Mouse (Mus musculus) heart, embryonic 14.5 days (tissue): Measurements from ENCODE around the gene Fam170b. TPM values are rescaled to one million over a fixed set of nuclear protein-coding genes. Genes with fewer than 3 reads are reported as not detected.

Experiments
- ATAC-seq: fragments of 200-750 bp; cut with Nextera tagmentation; 2 replicates; pipeline ENCODE4 v1.8.0; 2017; ENCODE audit warnings: low read depth, moderate TSS enrichment; ENCODE audit not compliant: insufficient number of reproducible peaks, insufficient read depth, low FRiP score
- H3K27ac ChIP-seq, 2 experiments: fragments of 200-500 bp in 1 of 2; fragments of 300-500 bp in 1 of 2; sonication (generic) in 1 of 2; replicated peaks in 1 of 2; 2 replicates each; pipeline ENCODE4 v1.5.1; 2012 to 2014; ENCODE audit warnings: low read depth in 2 of 2, low read length in 2 of 2, control low read depth in 1 of 2, mild to moderate bottlenecking in 1 of 2, mixed read lengths in 1 of 2; ENCODE audit not compliant: control insufficient read depth in 1 of 2, insufficient read depth in 1 of 2
- H3K27me3 ChIP-seq: fragments of 300-500 bp; sonication (generic); 2 replicates; pipeline ENCODE4 v1.6.1; 2014; ENCODE audit warnings: mild to moderate bottlenecking, low read length, control low read depth; ENCODE audit not compliant: control insufficient read depth, insufficient read depth
- H3K36me3 ChIP-seq: fragments of 300-500 bp; sonication (generic); 2 replicates; pipeline ENCODE4 v1.6.1; 2014; ENCODE audit warnings: mild to moderate bottlenecking, control low read depth, low read length, mixed read lengths; ENCODE audit not compliant: control insufficient read depth, insufficient read depth
- H3K4me1 ChIP-seq, 2 experiments: fragments of 200-500 bp in 1 of 2; fragments of 300-500 bp in 1 of 2; sonication (generic) in 1 of 2; 2 replicates each; pipeline ENCODE4 v1.6.1; 2012 to 2014; ENCODE audit warnings: low read length in 2 of 2, control low read depth in 1 of 2, mixed read lengths in 1 of 2; ENCODE audit not compliant: control insufficient read depth in 2 of 2, insufficient read depth in 2 of 2
- H3K4me2 ChIP-seq: fragments of 300-500 bp; sonication (generic); 2 replicates; pipeline ENCODE4 v1.6.1; 2014; ENCODE audit warnings: mild to moderate bottlenecking, low read length
- H3K4me3 ChIP-seq, 2 experiments: fragments of 200-500 bp in 1 of 2; fragments of 300-500 bp in 1 of 2; sonication (generic) in 1 of 2; 2 replicates each; pipeline ENCODE4 v1.5.1; 2012 to 2014; ENCODE audit warnings: low read length in 2 of 2, mild to moderate bottlenecking in 2 of 2, control low read depth in 1 of 2, low read depth in 1 of 2, moderate library complexity in 1 of 2; ENCODE audit not compliant: control insufficient read depth in 1 of 2, insufficient read depth in 1 of 2
- H3K9ac ChIP-seq: fragments of 300-500 bp; sonication (generic); 2 replicates; pipeline ENCODE4 v1.6.1; 2014; ENCODE audit warnings: mild to moderate bottlenecking, low read length
- H3K9me3 ChIP-seq: fragments of 300-500 bp; sonication (generic); 2 replicates; pipeline ENCODE4 v1.6.1; 2016; ENCODE audit warnings: low read length, control low read depth; ENCODE audit not compliant: control insufficient read depth
- WGBS: fragments of 180-500 bp; shearing (Covaris S2); extraction: QIAGEN DNeasy Blood & Tissue Kit; methylation state at CpG from one replicate; pipeline ENCODE4 v1.1.7; 2014; 5-methylcytosine and 5-hydroxymethylcytosine counted together
- polyA plus RNA-seq: library from polyadenylated mRNA; unstranded; fragments of >200 nt; fragmentation: Nextera tagmentation; extraction: Ambion mirVana; gene quantifications from 2 replicates; pipeline ENCODE4 v1.2.1, GENCODE M21; 2014

Fam170b gene
- polyA plus RNA-seq, 1 experiment from 2014 or later, result 0.19 TPM

- H3K4me1 ChIP-seq, result peaks cover 27 to 31% of the 10 kb centered on the region in 2 experiments
- H3K4me2 ChIP-seq, result peak overlapping the region; percentile 14
- H3K4me3 ChIP-seq, result no peak overlapping the region
- H3K27me3 ChIP-seq, result no peaks in the 10 kb centered on the region
- WGBS, result 18% methylated on average over 7 of the region's 7 CpGs
- no peak overlapping the region for H3K9ac ChIP-seq
- H3K9me3 ChIP-seq, result no peaks in the 10 kb centered on the region
- peak overlapping the region; percentile 59 to 73 for H3K27ac ChIP-seq
- no peaks in the 10 kb centered on the region for H3K36me3 ChIP-seq
- peak; percentile 79; the same call in 1 of the 2 replicates for ATAC-seq
Measured at GRCm38 (mm10) chr14:32817258-32817657, 16.5 kb upstream of the Fam170b start.

- ATAC-seq, result no peak
- no peak overlapping the region for H3K4me2 ChIP-seq
- peaks cover 27 to 34% of the 10 kb centered on the region in 2 experiments for H3K4me1 ChIP-seq
- no peaks in the 10 kb centered on the region for H3K9me3 ChIP-seq
- WGBS, result 38% methylated on average over 1 of the region's 1 CpGs
- H3K27me3 ChIP-seq, result no peaks in the 10 kb centered on the region
- H3K4me3 ChIP-seq, result no peak overlapping the region
- no peaks in the 10 kb centered on the region for H3K36me3 ChIP-seq
- no peak overlapping the region for H3K27ac ChIP-seq
- no peak overlapping the region for H3K9ac ChIP-seq
Measured at GRCm38 (mm10) chr14:32819297-32819696, 14.5 kb upstream of the Fam170b start.

GRCm38 (mm10) chr14:32822812-32823211 lies 10.9 kb upstream of the Fam170b start:
- ATAC-seq, result no peak
- WGBS, result 76% methylated on average over 4 of the region's 4 CpGs
- no peaks in the 10 kb centered on the region for H3K27me3 ChIP-seq
- no peaks in the 10 kb centered on the region for H3K36me3 ChIP-seq
- no peak overlapping the region for H3K4me2 ChIP-seq
- H3K4me1 ChIP-seq, result peaks cover 21 to 31% of the 10 kb centered on the region in 2 experiments
- H3K4me3 ChIP-seq, result no peak overlapping the region
- H3K27ac ChIP-seq, result no peak overlapping the region
- H3K9ac ChIP-seq, result no peak overlapping the region
- H3K9me3 ChIP-seq, result no peaks in the 10 kb centered on the region

- peaks cover 22 to 23% of the 10 kb centered on the region in 2 experiments for H3K4me1 ChIP-seq
Measured at GRCm38 (mm10) chr14:32823861-32824260, 9.9 kb upstream of the Fam170b start.

GRCm38 (mm10) chr14:32824267-32825150 lies 9.3 kb upstream of the Fam170b start:
- peaks cover 17 to 20% of the 10 kb centered on the region in 2 experiments for H3K4me1 ChIP-seq
- H3K9me3 ChIP-seq, result no peaks in the 10 kb centered on the region
- no peaks in the 10 kb centered on the region for H3K27me3 ChIP-seq
- no peak overlapping the region for H3K27ac ChIP-seq
- no peak overlapping the region for H3K9ac ChIP-seq
- 56% methylated on average over 14 of the region's 14 CpGs for WGBS
- no peak overlapping the region for H3K4me2 ChIP-seq
- H3K4me3 ChIP-seq, result no peak overlapping the region
- ATAC-seq, result no peak
- H3K36me3 ChIP-seq, result no peaks in the 10 kb centered on the region

More at GRCm38 (mm10) chr14:32823861-32824260, 9.9 kb upstream of the Fam170b start:
- Histone ChIP-seq H3K36me3 (no peaks in the 10 kb centered on the region), H3K4me2 (no peak overlapping the region), H3K27me3 (no peaks in the 10 kb centered on the region), H3K9ac (no peak overlapping the region), H3K4me3 (no peak overlapping the region), H3K27ac (no peak overlapping the region), H3K9me3 (no peaks in the 10 kb centered on the region)
- no peak for ATAC-seq
- 77% methylated on average over 3 of the region's 3 CpGs for WGBS

- no peaks in the 10 kb centered on the region for H3K36me3 ChIP-seq
- H3K9me3 ChIP-seq, result peaks cover 4% of the 10 kb centered on the region; the same call in 1 of the 2 replicates
- H3K27ac ChIP-seq, result no peak overlapping the region
- H3K9ac ChIP-seq, result no peak overlapping the region
- H3K4me2 ChIP-seq, result peak overlapping the region; percentile 48
- WGBS, result 11% methylated on average over 11 of the region's 11 CpGs
- H3K4me1 ChIP-seq, result peaks cover 17 to 20% of the 10 kb centered on the region in 2 experiments
- peak; percentile 65 for ATAC-seq
- H3K27me3 ChIP-seq, result no peaks in the 10 kb centered on the region
- peak overlapping the region in 1 of 2 experiments; percentile 15; a peak in 1 of 4 replicates for H3K4me3 ChIP-seq
Measured at GRCm38 (mm10) chr14:32825426-32826032, 8.2 kb upstream of the Fam170b start.

- no peak overlapping the region for H3K4me3 ChIP-seq
- H3K4me2 ChIP-seq, result no peak overlapping the region
- no peak overlapping the region for H3K27ac ChIP-seq
- H3K9ac ChIP-seq, result no peak overlapping the region
- peaks cover 17 to 20% of the 10 kb centered on the region in 2 experiments for H3K4me1 ChIP-seq
- H3K27me3 ChIP-seq, result no peaks in the 10 kb centered on the region
- 63% methylated on average over 4 of the region's 4 CpGs for WGBS
- no peak for ATAC-seq
- H3K36me3 ChIP-seq, result no peaks in the 10 kb centered on the region
- H3K9me3 ChIP-seq, result peaks cover 4% of the 10 kb centered on the region; the same call in 1 of the 2 replicates
Measured at GRCm38 (mm10) chr14:32827165-32827564, 6.6 kb upstream of the Fam170b start.
